Mouse (Mus musculus): ENCODE data around the gene Hk1. TPM values are rescaled to one million over a fixed set of nuclear protein-coding genes. Genes with fewer than 3 reads are reported as not detected.
A peak's percentile ranks its signal among the peaks of the same experiment; 100 is the strongest.
"Not testable (repeated sequence)": the region's sequence is repeated elsewhere in the genome, so short reads cannot be mapped to it uniquely, and the experiment has no call there.

The Hk1 gene
- polyA plus RNA-seq, 1 experiment from 2014 or later: 62.6 TPM

- H3K27me3 ChIP-seq (ENCODE audit: insufficient read depth, low read length): no peaks in the 10 kb centered on the region
- no peak for DNase-seq (ENCODE audit: low spot score)
- H3K4me2 ChIP-seq (ENCODE audit: low read length): no peak overlapping the region
Observed at GRCm38 (mm10) chr10:62326818-62327571, 52.7 kb downstream of the Hk1 start.

GRCm38 (mm10) chr10:62326002-62326401, 53.7 kb downstream of the Hk1 start:
- ATAC-seq (replicated peaks; ENCODE audit: low FRiP score, low read depth) (no peak), DNase-seq (ENCODE audit: low spot score) (no peak)
- no peaks in the 10 kb centered on the region for H3K27me3 ChIP-seq (ENCODE audit: insufficient read depth, low read length)
- WGBS: 95% methylated on average over 8 of the region's 8 CpGs
- no peak overlapping the region for H3K9ac ChIP-seq (ENCODE audit: low read depth, low read length)
- H3K4me1 ChIP-seq (replicated peaks; ENCODE audit: insufficient read depth, low read length): peaks cover 11% of the 10 kb centered on the region; the same call in 1 of the 2 replicates
- no peak overlapping the region for H3K4me2 ChIP-seq (ENCODE audit: low read length)
- no peaks in the 10 kb centered on the region for H3K9me3 ChIP-seq (replicated peaks; ENCODE audit: low read length)
- H3K36me3 ChIP-seq (ENCODE audit: insufficient read depth, low read length): no peaks in the 10 kb centered on the region
- H3K27ac ChIP-seq: no peak overlapping the region
- TF ChIP-seq CTCF (IDR thresholded peaks at IDR 0.05; ENCODE audit: low read depth): no peak
- H3K4me3 ChIP-seq (replicated peaks; ENCODE audit: low read depth, low read length): no peak overlapping the region

More at GRCm38 (mm10) chr10:62326818-62327571, 52.7 kb downstream of the Hk1 start:
- 0 out of 2 replicates have a peak overlapping the region, but pooled peaks have one; percentile 2 for H3K9ac ChIP-seq (ENCODE audit: low read depth, low read length)
- no peak for TF ChIP-seq CTCF (IDR thresholded peaks at IDR 0.05; ENCODE audit: low read depth)
- ATAC-seq (replicated peaks; ENCODE audit: low FRiP score, low read depth): no peak
- H3K4me3 ChIP-seq (replicated peaks; ENCODE audit: low read depth, low read length): no peak overlapping the region
- H3K36me3 ChIP-seq (ENCODE audit: insufficient read depth, low read length): no peaks in the 10 kb centered on the region
- 83% methylated on average over 8 of the region's 8 CpGs for WGBS
- H3K9me3 ChIP-seq (replicated peaks; ENCODE audit: low read length): no peaks in the 10 kb centered on the region
- peaks cover 11% of the 10 kb centered on the region; the same call in 1 of the 2 replicates for H3K4me1 ChIP-seq (replicated peaks; ENCODE audit: insufficient read depth, low read length)
- no peak overlapping the region for H3K27ac ChIP-seq

- 91% methylated on average over 8 of the region's 8 CpGs for WGBS
- not testable (repeated sequence) for H3K27me3 ChIP-seq (ENCODE audit: insufficient read depth, low read length); H3K27ac ChIP-seq; H3K4me1 ChIP-seq (replicated peaks; ENCODE audit: insufficient read depth, low read length); H3K9me3 ChIP-seq (replicated peaks; ENCODE audit: low read length); H3K9ac ChIP-seq (ENCODE audit: low read depth, low read length); ATAC-seq (replicated peaks; ENCODE audit: low FRiP score, low read depth); H3K4me2 ChIP-seq (ENCODE audit: low read length); H3K4me3 ChIP-seq (replicated peaks; ENCODE audit: low read depth, low read length); H3K36me3 ChIP-seq (ENCODE audit: insufficient read depth, low read length); DNase-seq (ENCODE audit: low spot score)
Observed at GRCm38 (mm10) chr10:62322821-62323220, 56.9 kb downstream of the Hk1 start.

GRCm38 (mm10) chr10:62321457-62321856, 58.3 kb downstream of the Hk1 start:
- H3K4me2 ChIP-seq (ENCODE audit: low read length): no peak overlapping the region
- no peak overlapping the region for H3K27ac ChIP-seq
- DNase-seq (ENCODE audit: low spot score) (no peak), ATAC-seq (replicated peaks; ENCODE audit: low FRiP score, low read depth) (no peak)
- no peaks in the 10 kb centered on the region for H3K27me3 ChIP-seq (ENCODE audit: insufficient read depth, low read length)
- no peaks in the 10 kb centered on the region for H3K9me3 ChIP-seq (replicated peaks; ENCODE audit: low read length)
- no peak overlapping the region for H3K9ac ChIP-seq (ENCODE audit: low read depth, low read length)
- peak; percentile 37; the same call in 1 of the 2 replicates for TF ChIP-seq CTCF (IDR thresholded peaks at IDR 0.05; ENCODE audit: low read depth)
- no peak overlapping the region for H3K4me3 ChIP-seq (replicated peaks; ENCODE audit: low read depth, low read length)
- no peaks in the 10 kb centered on the region for H3K4me1 ChIP-seq (replicated peaks; ENCODE audit: insufficient read depth, low read length)
- no peaks in the 10 kb centered on the region for H3K36me3 ChIP-seq (ENCODE audit: insufficient read depth, low read length)
- WGBS: 74% methylated on average over 9 of the region's 9 CpGs

GRCm38 (mm10) chr10:62320402-62320978, 59.2 kb downstream of the Hk1 start:
- H3K9ac ChIP-seq (ENCODE audit: low read depth, low read length): no peak overlapping the region
- DNase-seq (ENCODE audit: low spot score) (no peak), ATAC-seq (replicated peaks; ENCODE audit: low FRiP score, low read depth) (0 out of 2 replicates have a peak, but pooled peaks have one; percentile 34)
- TF ChIP-seq CTCF (IDR thresholded peaks at IDR 0.05; ENCODE audit: low read depth): no peak
- no peak overlapping the region for H3K4me2 ChIP-seq (ENCODE audit: low read length)
- no peaks in the 10 kb centered on the region for H3K4me1 ChIP-seq (replicated peaks; ENCODE audit: insufficient read depth, low read length)
- no peaks in the 10 kb centered on the region for H3K27me3 ChIP-seq (ENCODE audit: insufficient read depth, low read length)
- WGBS: 85% methylated on average over 9 of the region's 9 CpGs
- no peaks in the 10 kb centered on the region for H3K9me3 ChIP-seq (replicated peaks; ENCODE audit: low read length)
- no peaks in the 10 kb centered on the region for H3K36me3 ChIP-seq (ENCODE audit: insufficient read depth, low read length)
- no peak overlapping the region for H3K27ac ChIP-seq
- no peak overlapping the region for H3K4me3 ChIP-seq (replicated peaks; ENCODE audit: low read depth, low read length)

- H3K4me1 ChIP-seq (replicated peaks; ENCODE audit: insufficient read depth, low read length): peaks cover 5% of the 10 kb centered on the region; the same call in 1 of the 2 replicates
- no peak overlapping the region for H3K4me2 ChIP-seq (ENCODE audit: low read length)
- H3K27ac ChIP-seq: no peak overlapping the region
- H3K27me3 ChIP-seq (ENCODE audit: insufficient read depth, low read length): no peaks in the 10 kb centered on the region
- no peak overlapping the region for H3K4me3 ChIP-seq (replicated peaks; ENCODE audit: low read depth, low read length)
- DNase-seq (ENCODE audit: low spot score) (no peak), ATAC-seq (replicated peaks; ENCODE audit: low FRiP score, low read depth) (no peak)
- H3K36me3 ChIP-seq (ENCODE audit: insufficient read depth, low read length): no peaks in the 10 kb centered on the region
- H3K9ac ChIP-seq (ENCODE audit: low read depth, low read length): no peak overlapping the region
- no peaks in the 10 kb centered on the region for H3K9me3 ChIP-seq (replicated peaks; ENCODE audit: low read length)
- whole genome bisulfite sequencing: 67% methylated on average over 7 of the region's 7 CpGs
- TF ChIP-seq CTCF (IDR thresholded peaks at IDR 0.05; ENCODE audit: low read depth): no peak
Observed at GRCm38 (mm10) chr10:62319154-62319553, 60.6 kb downstream of the Hk1 start.
